Mouse (Mus musculus): ENCODE results near the gene Fuz. TPM values are rescaled to one million over a fixed set of nuclear protein-coding genes. Genes with fewer than 3 reads are reported as not detected.

The Fuz gene
- polyA plus RNA-seq, 1 experiment from 2014 or later = 19.7 TPM

DNA sequence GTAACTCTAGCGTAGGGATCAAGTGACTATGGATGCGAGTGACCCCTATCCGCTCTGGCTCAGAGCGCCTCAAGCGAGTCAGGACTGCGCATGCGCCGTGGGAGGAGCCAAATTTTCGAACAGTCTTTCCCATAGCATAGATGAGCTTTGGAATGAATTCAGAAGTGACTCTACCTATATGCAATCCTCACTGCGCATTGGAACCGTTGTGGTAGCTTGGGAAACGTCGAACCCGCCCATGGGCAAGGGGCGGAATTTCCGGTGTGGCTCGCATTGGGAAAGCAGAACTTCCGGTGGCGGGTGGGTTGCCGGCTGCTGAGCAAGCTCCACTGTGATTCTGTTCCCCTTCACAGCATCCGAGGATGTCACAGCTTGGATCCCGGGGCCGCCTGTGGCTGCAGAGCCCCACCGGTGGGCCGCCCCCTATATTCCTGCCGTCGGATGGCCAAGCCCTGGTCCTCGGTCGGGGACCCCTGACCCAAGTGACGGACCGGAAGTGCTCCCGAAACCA, 38.8 kb upstream of the Fuz start, which contains the start of gene Pnkp:
Gene Pnkp (plus strand): TSS at position 98 of the 511 bp plus-strand sequence.
- peak within 1 kb of the TSS; percentile 49 for H3K9ac ChIP-seq (ENCODE audit: low read length)
- H3K4me3 ChIP-seq (ENCODE audit: low read depth, low read length) = peak within 1 kb of the TSS; percentile 80
- peak within 1 kb of the TSS; percentile 83 for H3K27ac ChIP-seq (ENCODE audit: low read depth)
- peak within 1 kb of the TSS; percentile 98 for H3K4me2 ChIP-seq (ENCODE audit: low read length)
- ATAC-seq (replicated peaks; ENCODE audit: low FRiP score, low TSS enrichment, low read depth) (peak; percentile 22), DNase-seq (ENCODE audit: low spot score) (peak; percentile 95)
- H3K9me3 ChIP-seq (ENCODE audit: control insufficient read depth, low read length) = no peaks in the 10 kb centered on the region
- H3K4me1 ChIP-seq (replicated peaks; ENCODE audit: control insufficient read depth, insufficient read depth, low read length) = peaks cover 41% of the 10 kb centered on the region
- WGBS = under 1% methylated on average over 32 of the region's 32 CpGs
- no peaks in the 10 kb centered on the region for H3K27me3 ChIP-seq (replicated peaks; ENCODE audit: control insufficient read depth, insufficient read depth, low read length)
- peaks cover 20% of the 10 kb centered on the region for H3K36me3 ChIP-seq (ENCODE audit: control insufficient read depth, insufficient read depth, low read length)

DNA sequence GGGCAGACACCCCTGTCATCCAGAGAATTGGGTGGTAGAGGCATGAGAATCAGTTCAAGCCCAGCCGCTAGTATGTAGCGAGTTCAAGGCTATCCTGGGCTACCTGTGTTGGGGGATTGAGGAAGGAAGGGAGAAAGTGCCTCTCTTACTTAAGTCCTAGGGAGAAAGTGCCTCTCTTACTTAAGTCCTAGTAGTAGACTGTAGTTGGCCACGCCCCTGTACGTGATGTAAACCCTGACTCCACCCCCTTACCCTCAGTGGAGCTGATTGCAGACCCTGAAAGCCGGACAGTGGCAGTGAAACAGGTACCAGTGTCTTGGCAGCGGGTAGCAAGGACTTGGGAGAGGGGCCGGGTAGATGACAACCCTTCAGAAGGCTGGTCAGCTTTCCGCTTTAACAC, 38.0 kb upstream of the Fuz start:
- ATAC-seq (replicated peaks; ENCODE audit: low FRiP score, low TSS enrichment, low read depth) = no peak
- Histone ChIP-seq H3K27ac (ENCODE audit: low read depth) (no peak overlapping the region; the same call in 1 of the 2 replicates), H3K9ac (ENCODE audit: low read length) (peak overlapping the region; percentile 49), H3K9me3 (ENCODE audit: control insufficient read depth, low read length) (no peaks in the 10 kb centered on the region), H3K4me3 (ENCODE audit: low read depth, low read length) (peak overlapping the region; percentile 80), H3K4me1 (replicated peaks; ENCODE audit: control insufficient read depth, insufficient read depth, low read length) (peaks cover 41% of the 10 kb centered on the region), H3K36me3 (ENCODE audit: control insufficient read depth, insufficient read depth, low read length) (peaks cover 23% of the 10 kb centered on the region), H3K4me2 (ENCODE audit: low read length) (peak overlapping the region; percentile 98), H3K27me3 (replicated peaks; ENCODE audit: control insufficient read depth, insufficient read depth, low read length) (no peaks in the 10 kb centered on the region)
- DNase-seq (ENCODE audit: low spot score) = no peak
- WGBS = 29% methylated on average over 8 of the region's 8 CpGs

DNA sequence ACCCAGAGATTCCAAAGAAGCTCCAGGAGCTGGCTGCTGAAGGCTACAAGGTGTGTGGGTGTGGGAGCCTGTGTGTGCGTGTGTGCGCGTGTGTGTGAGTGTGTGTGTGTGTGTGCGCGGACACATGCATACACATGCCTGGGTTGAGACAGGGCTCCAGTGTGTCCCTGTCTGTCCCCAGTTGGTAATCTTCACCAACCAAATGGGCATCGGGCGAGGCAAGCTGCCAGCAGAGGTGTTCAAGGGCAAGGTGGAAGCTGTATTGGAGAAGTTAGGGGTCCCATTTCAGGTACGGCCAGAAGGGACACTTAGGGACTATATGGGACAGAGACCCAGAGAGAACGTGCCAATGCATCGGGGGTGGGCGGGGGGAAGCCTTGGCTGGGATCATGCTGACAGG, 36.0 kb upstream of the Fuz start:
- ATAC-seq (replicated peaks; ENCODE audit: low FRiP score, low TSS enrichment, low read depth) (no peak), DNase-seq (ENCODE audit: low spot score) (no peak)
- WGBS = 93% methylated on average over 11 of the region's 11 CpGs
- Histone ChIP-seq H3K27me3 (replicated peaks; ENCODE audit: control insufficient read depth, insufficient read depth, low read length) (no peaks in the 10 kb centered on the region), H3K36me3 (ENCODE audit: control insufficient read depth, insufficient read depth, low read length) (peaks cover 36% of the 10 kb centered on the region), H3K27ac (ENCODE audit: low read depth) (no peak overlapping the region), H3K4me3 (ENCODE audit: low read depth, low read length) (no peak overlapping the region), H3K4me1 (replicated peaks; ENCODE audit: control insufficient read depth, insufficient read depth, low read length) (peaks cover 29% of the 10 kb centered on the region), H3K9ac (ENCODE audit: low read length) (no peak overlapping the region), H3K9me3 (ENCODE audit: control insufficient read depth, low read length) (no peaks in the 10 kb centered on the region), H3K4me2 (ENCODE audit: low read length) (no peak overlapping the region)

DNA sequence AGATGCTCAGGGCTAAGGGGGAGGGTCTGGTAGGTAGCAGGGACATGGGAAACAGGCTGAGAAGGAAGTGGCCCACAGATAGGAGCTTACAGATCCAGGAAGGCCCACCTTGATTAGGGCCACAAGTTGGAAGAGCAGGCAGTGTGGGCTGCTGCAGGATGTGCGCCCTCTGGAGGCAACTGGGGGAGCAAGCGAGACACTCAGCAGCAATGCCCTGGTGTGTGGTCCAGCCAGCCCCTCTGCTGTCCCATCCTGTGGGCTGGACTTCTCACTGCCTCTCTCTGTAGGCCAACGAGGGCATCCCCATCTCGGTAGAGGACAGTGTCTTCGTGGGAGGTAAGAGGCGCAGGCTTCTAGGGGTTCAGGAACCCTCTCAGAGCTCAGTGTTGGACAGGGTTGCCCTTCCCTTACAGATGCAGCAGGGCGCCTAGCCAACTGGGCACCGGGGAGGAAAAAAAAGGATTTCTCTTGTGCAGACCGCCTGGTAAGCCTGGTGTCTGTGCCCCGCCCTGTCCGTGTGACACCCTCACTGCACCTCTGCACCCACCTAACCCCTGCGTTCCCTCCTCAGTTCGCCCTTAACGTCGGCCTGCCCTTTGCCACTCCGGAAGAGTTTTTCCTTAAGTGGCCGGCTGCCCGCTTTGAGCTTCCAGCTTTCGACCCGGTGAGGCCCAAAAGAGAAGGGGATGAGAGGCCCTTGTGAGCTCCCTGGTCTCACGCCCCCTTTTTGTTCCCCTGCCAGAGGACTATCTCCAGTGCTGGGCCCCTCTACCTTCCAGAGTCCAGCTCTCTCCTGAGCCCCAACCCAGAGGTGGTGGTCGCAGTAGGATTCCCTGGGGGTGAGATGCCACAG, 35.1 kb upstream of the Fuz start:
- ATAC-seq (replicated peaks; ENCODE audit: low FRiP score, low TSS enrichment, low read depth) = peak; percentile 34; the same call in 1 of the 2 replicates
- Histone ChIP-seq H3K27me3 (replicated peaks; ENCODE audit: control insufficient read depth, insufficient read depth, low read length) (no peaks in the 10 kb centered on the region), H3K9ac (ENCODE audit: low read length) (no peak overlapping the region), H3K9me3 (ENCODE audit: control insufficient read depth, low read length) (no peaks in the 10 kb centered on the region), H3K27ac (ENCODE audit: low read depth) (peak overlapping the region; percentile 47; the same call in 1 of the 2 replicates), H3K36me3 (ENCODE audit: control insufficient read depth, insufficient read depth, low read length) (peaks cover 45% of the 10 kb centered on the region), H3K4me3 (ENCODE audit: low read depth, low read length) (no peak overlapping the region), H3K4me1 (replicated peaks; ENCODE audit: control insufficient read depth, insufficient read depth, low read length) (peaks cover 38% of the 10 kb centered on the region), H3K4me2 (ENCODE audit: low read length) (no peak overlapping the region)
- peak; percentile 85 for DNase-seq (ENCODE audit: low spot score)
- WGBS = 61% methylated on average over 22 of the region's 22 CpGs

DNA sequence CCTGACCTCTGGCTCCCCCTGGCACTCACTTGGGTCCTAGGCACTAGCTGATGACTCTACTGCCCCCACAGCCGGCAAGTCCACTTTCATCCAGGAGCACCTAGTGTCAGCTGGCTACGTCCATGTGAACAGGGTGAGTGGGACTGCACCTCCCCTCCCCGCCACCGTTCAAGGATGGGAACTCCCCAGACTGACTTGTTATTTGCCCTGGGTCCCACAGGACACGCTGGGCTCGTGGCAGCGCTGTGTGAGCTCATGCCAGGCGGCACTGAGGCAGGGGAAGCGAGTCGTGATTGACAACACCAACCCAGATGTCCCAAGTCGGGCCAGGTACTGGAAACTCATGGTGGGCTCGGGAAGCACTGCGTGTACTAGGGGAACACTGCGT, 34.5 kb upstream of the Fuz start:
- DNase-seq (ENCODE audit: low spot score) = no peak
- no peak for ATAC-seq (replicated peaks; ENCODE audit: low FRiP score, low TSS enrichment, low read depth)
- peaks cover 51% of the 10 kb centered on the region for H3K36me3 ChIP-seq (ENCODE audit: control insufficient read depth, insufficient read depth, low read length)
- H3K27me3 ChIP-seq (replicated peaks; ENCODE audit: control insufficient read depth, insufficient read depth, low read length) = no peaks in the 10 kb centered on the region
- WGBS = 83% methylated on average over 14 of the region's 14 CpGs
- no peak overlapping the region for H3K4me2 ChIP-seq (ENCODE audit: low read length)
- no peak overlapping the region for H3K9ac ChIP-seq (ENCODE audit: low read length)
- peaks cover 42% of the 10 kb centered on the region for H3K4me1 ChIP-seq (replicated peaks; ENCODE audit: control insufficient read depth, insufficient read depth, low read length)
- H3K9me3 ChIP-seq (ENCODE audit: control insufficient read depth, low read length) = no peaks in the 10 kb centered on the region
- H3K4me3 ChIP-seq (ENCODE audit: low read depth, low read length) = no peak overlapping the region
- no peak overlapping the region for H3K27ac ChIP-seq (ENCODE audit: low read depth)

DNA sequence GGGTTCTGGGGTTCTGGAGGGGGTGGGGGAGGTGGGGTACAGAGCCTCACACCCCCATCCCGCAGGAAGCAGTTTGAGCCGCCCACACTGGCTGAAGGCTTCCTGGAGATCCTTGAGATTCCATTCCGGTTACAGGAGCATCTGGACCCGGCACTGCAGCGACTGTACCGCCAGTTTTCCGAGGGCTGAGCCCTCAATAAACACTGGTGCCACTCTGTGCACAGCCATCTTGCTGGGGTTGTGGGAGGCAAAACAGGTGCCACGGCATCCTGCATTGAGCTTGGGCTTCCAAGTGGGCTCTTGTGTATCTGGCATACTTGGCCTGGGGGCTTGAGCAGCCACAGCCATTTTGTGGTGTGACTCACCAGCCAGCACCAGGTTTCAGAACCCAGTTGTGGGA, 33.4 kb upstream of the Fuz start:
- Histone ChIP-seq H3K4me3 (ENCODE audit: low read depth, low read length) (no peak overlapping the region), H3K27ac (ENCODE audit: low read depth) (no peak overlapping the region), H3K4me2 (ENCODE audit: low read length) (no peak overlapping the region), H3K27me3 (replicated peaks; ENCODE audit: control insufficient read depth, insufficient read depth, low read length) (no peaks in the 10 kb centered on the region), H3K4me1 (replicated peaks; ENCODE audit: control insufficient read depth, insufficient read depth, low read length) (peaks cover 47% of the 10 kb centered on the region), H3K9ac (ENCODE audit: low read length) (no peak overlapping the region), H3K36me3 (ENCODE audit: control insufficient read depth, insufficient read depth, low read length) (peaks cover 56% of the 10 kb centered on the region), H3K9me3 (ENCODE audit: control insufficient read depth, low read length) (no peaks in the 10 kb centered on the region)
- ATAC-seq (replicated peaks; ENCODE audit: low FRiP score, low TSS enrichment, low read depth) (no peak), DNase-seq (ENCODE audit: low spot score) (no peak)
- WGBS = 69% methylated on average over 8 of the region's 8 CpGs

DNA sequence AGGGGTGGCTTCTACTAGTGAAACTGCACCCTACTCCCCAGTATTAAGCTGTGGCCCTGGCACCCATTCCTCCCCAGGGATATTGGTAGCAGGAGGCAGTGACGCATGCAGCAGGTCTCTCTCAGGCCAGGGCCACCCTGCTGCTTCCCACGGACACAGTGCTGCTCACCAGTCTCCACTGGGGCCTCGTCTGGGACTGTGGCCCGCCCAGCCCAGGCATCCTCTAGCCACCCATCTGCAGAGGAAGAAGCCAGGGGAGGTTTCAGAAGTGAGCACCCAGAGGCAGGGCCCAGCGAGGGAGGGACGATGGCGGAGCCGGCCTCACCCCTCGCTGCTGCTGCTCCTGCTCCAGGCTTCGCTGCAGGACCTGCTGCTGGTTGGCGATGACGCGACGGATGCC, 32.7 kb upstream of the Fuz start:
- H3K9me3 ChIP-seq (ENCODE audit: control insufficient read depth, low read length) = no peaks in the 10 kb centered on the region
- WGBS = 87% methylated on average over 14 of the region's 14 CpGs
- no peak for ATAC-seq (replicated peaks; ENCODE audit: low FRiP score, low TSS enrichment, low read depth)
- H3K9ac ChIP-seq (ENCODE audit: low read length) = no peak overlapping the region
- H3K27me3 ChIP-seq (replicated peaks; ENCODE audit: control insufficient read depth, insufficient read depth, low read length) = no peaks in the 10 kb centered on the region
- DNase-seq (ENCODE audit: low spot score) = no peak
- H3K36me3 ChIP-seq (ENCODE audit: control insufficient read depth, insufficient read depth, low read length) = peaks cover 56% of the 10 kb centered on the region
- H3K4me3 ChIP-seq (ENCODE audit: low read depth, low read length) = no peak overlapping the region
- no peak overlapping the region for H3K27ac ChIP-seq (ENCODE audit: low read depth)
- no peak overlapping the region for H3K4me2 ChIP-seq (ENCODE audit: low read length)
- H3K4me1 ChIP-seq (replicated peaks; ENCODE audit: control insufficient read depth, insufficient read depth, low read length) = peaks cover 47% of the 10 kb centered on the region

DNA sequence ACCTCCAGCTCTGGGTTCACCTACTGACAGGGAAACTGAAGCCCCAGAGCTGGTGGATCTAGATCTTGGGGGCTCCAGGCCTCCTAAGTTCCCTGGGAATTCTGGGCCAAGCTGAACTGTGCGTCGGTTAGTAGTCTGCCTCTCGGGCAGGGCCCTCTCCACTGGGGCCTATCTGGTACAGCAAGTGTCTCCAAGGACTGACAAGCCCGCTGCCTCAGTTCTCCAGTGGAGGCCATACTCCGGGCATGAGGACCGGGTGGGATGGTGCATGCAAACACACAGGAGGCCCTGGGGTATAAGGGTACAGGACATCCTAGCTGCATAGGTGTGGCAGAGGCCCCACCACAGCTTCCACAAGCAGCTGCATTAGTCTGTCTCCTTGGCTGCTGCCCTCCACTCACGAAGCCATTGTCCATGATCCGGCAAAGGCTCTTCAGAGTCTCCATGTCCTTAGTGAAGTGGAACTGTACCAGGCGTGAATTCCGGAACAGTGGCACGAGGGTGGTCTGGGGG, 31.8 kb upstream of the Fuz start:
- Histone ChIP-seq H3K27me3 (replicated peaks; ENCODE audit: control insufficient read depth, insufficient read depth, low read length) (no peaks in the 10 kb centered on the region), H3K4me3 (ENCODE audit: low read depth, low read length) (no peak overlapping the region), H3K9me3 (ENCODE audit: control insufficient read depth, low read length) (no peaks in the 10 kb centered on the region), H3K9ac (ENCODE audit: low read length) (no peak overlapping the region), H3K36me3 (ENCODE audit: control insufficient read depth, insufficient read depth, low read length) (peaks cover 56% of the 10 kb centered on the region), H3K27ac (ENCODE audit: low read depth) (no peak overlapping the region), H3K4me1 (replicated peaks; ENCODE audit: control insufficient read depth, insufficient read depth, low read length) (peaks cover 49% of the 10 kb centered on the region), H3K4me2 (ENCODE audit: low read length) (no peak overlapping the region)
- DNase-seq (ENCODE audit: low spot score) (no peak), ATAC-seq (replicated peaks; ENCODE audit: low FRiP score, low TSS enrichment, low read depth) (no peak)
- WGBS = 88% methylated on average over 11 of the region's 11 CpGs

Measured in intestine, embryonic 14.5 days (tissue).